Mouse (Mus musculus): ENCODE results near the gene Bcl2l1. TPM values are rescaled to one million over a fixed set of nuclear protein-coding genes. Genes with fewer than 3 reads are reported as not detected.
A peak's percentile ranks its signal among the peaks of the same experiment; 100 is the strongest.

Gene Bcl2l1
- polyA plus RNA-seq, 1 experiment from 2014 or later = 155 TPM

GRCm38 (mm10) chr2:152821023-152821422 lies 10.5 kb downstream of the Bcl2l1 start:
- WGBS = 46% methylated on average over 5 of the region's 5 CpGs
- peaks cover 69% of the 10 kb centered on the region for H3K4me1 ChIP-seq
- no peak overlapping the region for H3K4me2 ChIP-seq (replicated peaks)
- no peaks in the 10 kb centered on the region for H3K27me3 ChIP-seq
- peak overlapping the region; percentile 60; the same call in 1 of the 2 replicates for H3K27ac ChIP-seq
- no peak overlapping the region for H3K9ac ChIP-seq
- peaks cover 24% of the 10 kb centered on the region for H3K36me3 ChIP-seq
- ATAC-seq (ENCODE audit: low FRiP score) = no peak
- H3K4me3 ChIP-seq = no peak overlapping the region
- no peaks in the 10 kb centered on the region for H3K9me3 ChIP-seq (replicated peaks)

GRCm38 (mm10) chr2:152820369-152820768 lies 11.2 kb downstream of the Bcl2l1 start:
- Histone ChIP-seq H3K9me3 (replicated peaks) (no peaks in the 10 kb centered on the region), H3K9ac (no peak overlapping the region), H3K4me1 (peaks cover 63% of the 10 kb centered on the region), H3K27ac (peak overlapping the region; percentile 60; the same call in 1 of the 2 replicates), H3K4me3 (no peak overlapping the region), H3K27me3 (no peaks in the 10 kb centered on the region), H3K4me2 (replicated peaks) (no peak overlapping the region), H3K36me3 (peaks cover 24% of the 10 kb centered on the region)
- peak; percentile 56 for ATAC-seq (ENCODE audit: low FRiP score)
- 19% methylated on average over 2 of the region's 2 CpGs for WGBS

DNA sequence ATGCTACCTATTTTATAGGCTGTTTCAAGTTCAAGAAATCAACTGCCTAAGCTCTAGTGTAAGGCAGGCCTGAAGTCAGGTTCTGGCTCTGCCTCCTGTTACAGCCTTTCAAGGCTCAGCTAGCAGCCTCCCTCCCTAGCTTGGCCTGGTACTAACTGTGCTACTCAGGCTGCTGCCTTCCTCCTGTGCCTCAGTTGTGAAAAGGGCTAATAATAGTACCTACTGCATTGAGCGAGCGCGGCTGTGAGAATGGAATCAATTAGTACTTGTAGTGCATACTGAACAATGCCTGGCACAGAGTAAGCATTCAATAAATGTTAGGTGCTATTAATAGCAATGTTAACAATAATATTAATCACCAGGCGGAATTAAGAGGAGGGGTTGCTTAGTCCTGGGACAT lies 11.6 kb downstream of the Bcl2l1 start:
- H3K27ac ChIP-seq = peak overlapping the region; percentile 60; the same call in 1 of the 2 replicates
- H3K27me3 ChIP-seq = no peaks in the 10 kb centered on the region

GRCm38 (mm10) chr2:152819097-152819624 lies 12.4 kb downstream of the Bcl2l1 start:
- no peak overlapping the region for H3K4me2 ChIP-seq (replicated peaks)
- peaks cover 54% of the 10 kb centered on the region for H3K4me1 ChIP-seq
- no peak overlapping the region for H3K9ac ChIP-seq
- no peaks in the 10 kb centered on the region for H3K27me3 ChIP-seq
- peak overlapping the region; percentile 60; the same call in 1 of the 2 replicates for H3K27ac ChIP-seq
- no peak for ATAC-seq (ENCODE audit: low FRiP score)
- H3K4me3 ChIP-seq = no peak overlapping the region
- WGBS = 90% methylated on average over 3 of the region's 3 CpGs
- H3K36me3 ChIP-seq = peaks cover 24% of the 10 kb centered on the region
- H3K9me3 ChIP-seq (replicated peaks) = no peaks in the 10 kb centered on the region

More for the DNA sequence above, 11.6 kb downstream of the Bcl2l1 start:
- ATAC-seq (ENCODE audit: low FRiP score) = 0 out of 2 replicates have a peak, but pooled peaks have one; percentile 7
- WGBS = 52% methylated on average over 4 of the region's 4 CpGs
- H3K4me1 ChIP-seq = peaks cover 58% of the 10 kb centered on the region
- no peaks in the 10 kb centered on the region for H3K9me3 ChIP-seq (replicated peaks)
- peaks cover 24% of the 10 kb centered on the region for H3K36me3 ChIP-seq
- no peak overlapping the region for H3K4me2 ChIP-seq (replicated peaks)
- no peak overlapping the region for H3K9ac ChIP-seq
- H3K4me3 ChIP-seq = no peak overlapping the region

DNA sequence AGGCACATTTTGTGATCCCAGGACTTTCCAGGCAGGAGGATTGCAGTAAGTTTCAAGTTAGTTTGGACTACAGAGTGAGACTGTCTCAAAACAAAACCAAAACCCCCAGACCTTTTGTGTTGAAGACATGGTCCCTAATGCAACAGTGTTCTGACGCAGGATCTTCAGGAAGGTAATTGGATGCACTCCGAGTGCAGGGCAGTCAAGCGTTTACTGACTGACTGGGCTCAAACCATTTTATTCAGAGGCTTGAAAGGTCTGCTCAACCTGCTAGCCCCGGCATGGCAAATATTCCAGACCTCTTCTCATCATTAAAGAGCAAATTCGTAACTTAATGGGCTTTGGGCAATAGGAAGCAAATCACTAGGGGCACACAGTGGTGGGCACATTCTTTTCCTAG lies 12.8 kb downstream of the Bcl2l1 start:
- ATAC-seq (ENCODE audit: low FRiP score) = no peak
- Histone ChIP-seq H3K4me2 (replicated peaks) (no peak overlapping the region), H3K27me3 (no peaks in the 10 kb centered on the region), H3K9me3 (replicated peaks) (no peaks in the 10 kb centered on the region), H3K9ac (no peak overlapping the region), H3K4me1 (peaks cover 51% of the 10 kb centered on the region), H3K36me3 (peaks cover 24% of the 10 kb centered on the region), H3K27ac (no peak overlapping the region), H3K4me3 (no peak overlapping the region)
- 65% methylated on average over 5 of the region's 5 CpGs for WGBS

DNA sequence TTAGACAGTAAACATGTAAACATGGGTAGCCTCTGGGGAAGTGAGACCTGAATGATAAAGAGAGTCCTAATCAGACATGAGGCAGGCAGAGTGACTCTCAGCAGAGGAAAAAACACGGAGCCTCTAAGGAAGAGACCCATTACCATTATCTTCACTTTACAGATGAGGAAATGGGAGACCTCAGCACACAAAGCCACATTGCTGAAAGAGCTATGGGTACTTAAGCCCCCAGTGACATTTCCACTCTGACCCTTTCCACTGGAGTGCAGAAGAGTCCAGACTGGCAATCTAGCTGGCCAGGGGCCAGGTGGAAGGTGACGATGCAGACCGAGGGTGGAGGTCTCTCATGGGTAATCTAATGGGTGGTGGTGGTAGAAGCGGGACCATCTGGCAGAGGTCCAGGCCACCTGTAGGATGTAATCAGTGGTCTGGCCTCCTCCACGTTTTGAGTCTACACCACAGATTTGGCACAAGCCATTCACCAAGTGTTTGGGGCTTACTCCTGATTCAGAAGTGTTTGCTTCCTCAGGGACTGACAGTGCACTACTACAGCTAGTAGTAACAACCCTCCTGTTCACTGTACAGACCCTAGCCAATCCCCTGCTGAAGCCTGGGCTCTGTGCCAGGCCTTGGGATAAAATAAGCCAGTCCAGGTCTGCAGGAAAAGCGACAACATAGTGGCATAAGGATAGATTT lies 13.8 kb downstream of the Bcl2l1 start:
- no peak overlapping the region for H3K4me2 ChIP-seq (replicated peaks)
- no peaks in the 10 kb centered on the region for H3K9me3 ChIP-seq (replicated peaks)
- no peak overlapping the region for H3K9ac ChIP-seq
- peak overlapping the region; percentile 44 for H3K27ac ChIP-seq
- H3K36me3 ChIP-seq = peaks cover 24% of the 10 kb centered on the region
- 66% methylated on average over 6 of the region's 6 CpGs for WGBS
- H3K4me3 ChIP-seq = no peak overlapping the region
- ATAC-seq (ENCODE audit: low FRiP score) = peak; percentile 31; the same call in 1 of the 2 replicates
- H3K27me3 ChIP-seq = no peaks in the 10 kb centered on the region
- peaks cover 51% of the 10 kb centered on the region for H3K4me1 ChIP-seq

DNA sequence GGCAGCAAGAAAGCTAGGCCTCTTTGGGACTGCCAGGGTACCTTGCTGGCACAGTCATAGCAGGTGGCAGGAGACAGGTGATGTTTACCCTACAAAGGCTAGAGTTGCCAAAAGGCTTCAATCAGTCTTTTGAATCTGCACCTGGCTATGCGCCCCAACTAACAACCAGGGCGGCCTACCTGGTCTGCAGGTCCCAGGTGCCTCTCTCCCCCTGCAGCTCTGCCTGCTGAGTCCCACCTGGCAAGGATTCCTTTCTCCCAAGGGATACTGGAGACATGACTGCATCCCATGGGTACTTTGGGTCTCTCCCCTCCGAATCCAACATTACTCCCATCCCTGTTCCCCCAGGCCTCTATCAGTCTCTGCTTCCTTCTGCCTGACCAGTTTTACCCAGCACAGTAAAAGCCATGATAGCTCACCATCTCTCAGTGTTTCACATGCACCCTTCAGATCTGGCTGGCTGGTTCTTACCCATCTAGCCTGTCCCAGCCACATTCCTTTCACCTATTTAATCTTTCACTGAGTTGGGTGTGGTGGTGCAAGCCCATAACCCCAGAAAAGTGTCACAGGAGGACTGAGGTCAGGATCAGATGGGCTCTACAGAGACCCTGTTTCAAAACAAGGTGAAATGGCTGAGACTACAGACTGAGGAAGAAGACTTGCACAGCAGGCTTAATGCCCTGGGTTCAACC lies 14.7 kb downstream of the Bcl2l1 start:
- WGBS = 84% methylated on average over 3 of the region's 3 CpGs
- peaks cover 56% of the 10 kb centered on the region for H3K4me1 ChIP-seq

GRCm38 (mm10) chr2:152815879-152816656 lies 15.5 kb downstream of the Bcl2l1 start:
- Histone ChIP-seq H3K9me3 (replicated peaks) (no peaks in the 10 kb centered on the region), H3K36me3 (peaks cover 18% of the 10 kb centered on the region), H3K27me3 (no peaks in the 10 kb centered on the region), H3K27ac (no peak overlapping the region), H3K4me2 (replicated peaks) (no peak overlapping the region), H3K4me1 (peaks cover 53% of the 10 kb centered on the region), H3K4me3 (no peak overlapping the region), H3K9ac (no peak overlapping the region)
- WGBS = 66% methylated on average over 7 of the region's 7 CpGs
- ATAC-seq (ENCODE audit: low FRiP score) = no peak

More for the DNA sequence above, 14.7 kb downstream of the Bcl2l1 start:
- no peaks in the 10 kb centered on the region for H3K27me3 ChIP-seq
- H3K9me3 ChIP-seq (replicated peaks) = no peaks in the 10 kb centered on the region
- H3K27ac ChIP-seq = peak overlapping the region; percentile 18; the same call in 1 of the 2 replicates
- no peak for ATAC-seq (ENCODE audit: low FRiP score)
- H3K9ac ChIP-seq = no peak overlapping the region
- no peak overlapping the region for H3K4me3 ChIP-seq
- H3K36me3 ChIP-seq = peaks cover 21% of the 10 kb centered on the region
- no peak overlapping the region for H3K4me2 ChIP-seq (replicated peaks)

GRCm38 (mm10) chr2:152814213-152814874 lies 17.2 kb downstream of the Bcl2l1 start:
- ATAC-seq (ENCODE audit: low FRiP score) = no peak
- H3K4me2 ChIP-seq (replicated peaks) = no peak overlapping the region
- H3K27ac ChIP-seq = no peak overlapping the region
- H3K27me3 ChIP-seq = no peaks in the 10 kb centered on the region
- H3K36me3 ChIP-seq = peaks cover 8% of the 10 kb centered on the region
- H3K4me1 ChIP-seq = peaks cover 37% of the 10 kb centered on the region
- H3K9ac ChIP-seq = no peak overlapping the region
- no peak overlapping the region for H3K4me3 ChIP-seq
- WGBS = 87% methylated on average over 6 of the region's 6 CpGs
- H3K9me3 ChIP-seq (replicated peaks) = no peaks in the 10 kb centered on the region

GRCm38 (mm10) chr2:152813232-152813631 lies 18.3 kb downstream of the Bcl2l1 start:
- H3K4me2 ChIP-seq (replicated peaks) = no peak overlapping the region
- H3K9ac ChIP-seq = no peak overlapping the region
- peaks cover 30% of the 10 kb centered on the region for H3K4me1 ChIP-seq
- H3K36me3 ChIP-seq = no peaks in the 10 kb centered on the region
- H3K27ac ChIP-seq = no peak overlapping the region
- 96% methylated on average over 1 of the region's 1 CpGs for WGBS
- H3K4me3 ChIP-seq = no peak overlapping the region
- no peaks in the 10 kb centered on the region for H3K27me3 ChIP-seq
- ATAC-seq (ENCODE audit: low FRiP score) = no peak
- H3K9me3 ChIP-seq (replicated peaks) = no peaks in the 10 kb centered on the region

GRCm38 (mm10) chr2:152811336-152812165 lies 20.0 kb downstream of the Bcl2l1 start:
- Histone ChIP-seq H3K9me3 (replicated peaks) (no peaks in the 10 kb centered on the region), H3K4me1 (peaks cover 14% of the 10 kb centered on the region; the same call in 1 of the 2 replicates), H3K9ac (no peak overlapping the region), H3K27me3 (no peaks in the 10 kb centered on the region), H3K4me2 (replicated peaks) (no peak overlapping the region), H3K4me3 (no peak overlapping the region), H3K36me3 (no peaks in the 10 kb centered on the region), H3K27ac (no peak overlapping the region)
- no peak for ATAC-seq (ENCODE audit: low FRiP score)
- WGBS = 38% methylated on average over 3 of the region's 3 CpGs

All from hindbrain, embryonic 12.5 days (tissue).